Mouse (Mus musculus) CH12F3 (cell line): ENCODE results near the gene Mfap3.
"Not testable (repeated sequence)": the region's sequence is repeated elsewhere in the genome, so short reads cannot be mapped to it uniquely, and the experiment has no call there.

Experiments used
- in situ Hi-C: fragments of 300-500 bp; cut with MboI; formaldehyde crosslinking; loops from 2 replicates; pipeline ENCODE4 v1.14.3; 2020; ENCODE audit warnings: low sequenced_read_pairs

The Mfap3 gene

GRCm38 (mm10) chr11:57527506-57527905, 9.0 kb downstream of the Mfap3 start:
- in situ Hi-C loops = no loop called here

- in situ Hi-C loops = no loop called here
Measured at GRCm38 (mm10) chr11:57529111-57529510, 10.6 kb downstream of the Mfap3 start.

GRCm38 (mm10) chr11:57531300-57531950, 13.0 kb downstream of the Mfap3 start:
- in situ Hi-C loops = no loop called here

- in situ Hi-C loops = no loop called here
Measured at GRCm38 (mm10) chr11:57532306-57532705, 13.8 kb downstream of the Mfap3 start.

- in situ Hi-C loops = no loop called here
Measured at GRCm38 (mm10) chr11:57535912-57536311, 17.4 kb downstream of the Mfap3 start.

GRCm38 (mm10) chr11:57539841-57540418, 21.5 kb downstream of the Mfap3 start:
- in situ Hi-C loops = loop anchor here (10.0 kb wide), 1 partner anchor 245 kb away; no protein-coding TSS in a partner anchor

GRCm38 (mm10) chr11:57540681-57541080, 22.2 kb downstream of the Mfap3 start:
- in situ Hi-C loops = loop anchor here (10.0 kb wide), 1 partner anchor 244 kb away; no protein-coding TSS in a partner anchor

GRCm38 (mm10) chr11:57548618-57549550, 30.4 kb downstream of the Mfap3 start:
- in situ Hi-C loops = loop anchor here (10.0 kb wide), 1 partner anchor 236 kb away; no protein-coding TSS in a partner anchor

- in situ Hi-C loops = no loop called here
Measured at GRCm38 (mm10) chr11:57550230-57550629, 31.8 kb downstream of the Mfap3 start.

- in situ Hi-C loops = no loop called here
Measured at GRCm38 (mm10) chr11:57551016-57551415, 32.6 kb downstream of the Mfap3 start.

GRCm38 (mm10) chr11:57553015-57553780, 34.7 kb downstream of the Mfap3 start:
- in situ Hi-C loops = no loop called here

- in situ Hi-C loops = not testable (repeated sequence)
Measured at GRCm38 (mm10) chr11:57557936-57558335, 39.5 kb downstream of the Mfap3 start.

GRCm38 (mm10) chr11:57564564-57564963, 46.1 kb downstream of the Mfap3 start:
- in situ Hi-C loops = no loop called here

- in situ Hi-C loops = no loop called here
Measured at GRCm38 (mm10) chr11:57566091-57567035, 47.9 kb downstream of the Mfap3 start.

- in situ Hi-C loops = no loop called here
Measured at GRCm38 (mm10) chr11:57568950-57569490, 50.6 kb downstream of the Mfap3 start.

- in situ Hi-C loops = no loop called here
Measured at GRCm38 (mm10) chr11:57571035-57571434, 52.6 kb downstream of the Mfap3 start.

- in situ Hi-C loops = no loop called here
Measured at GRCm38 (mm10) chr11:57573686-57574274, 55.3 kb downstream of the Mfap3 start.

- in situ Hi-C loops = no loop called here
Measured at GRCm38 (mm10) chr11:57576871-57577515, 58.5 kb downstream of the Mfap3 start.
